Mouse (Mus musculus) lung, embryonic 16.5 days (tissue): Measurements from ENCODE around the gene Ppp1r10. TPM values are rescaled to one million over a fixed set of nuclear protein-coding genes. Genes with fewer than 3 reads are reported as not detected.

Source experiments
- ATAC-seq: fragments of 200-750 bp; cut with Nextera tagmentation; 2 replicates; pipeline ENCODE4 v1.8.0; 2017; ENCODE audit warnings: low read depth, mild to moderate bottlenecking, moderate library complexity
- H3K27ac ChIP-seq: fragments of 300-500 bp; sonication (generic); 2 replicates; pipeline ENCODE4 v1.5.1; 2014; ENCODE audit warnings: mild to moderate bottlenecking, control low read depth, low read length
- H3K27me3 ChIP-seq: fragments of 300-500 bp; sonication (generic); 2 replicates; pipeline ENCODE4 v1.6.1; 2014; ENCODE audit warnings: low read depth, low read length, mixed read lengths; ENCODE audit not compliant: control insufficient read depth, insufficient read depth
- H3K36me3 ChIP-seq: fragments of 300-500 bp; sonication (generic); 2 replicates; pipeline ENCODE4 v1.6.1; 2014; ENCODE audit warnings: low read length; ENCODE audit not compliant: control insufficient read depth, insufficient read depth
- H3K4me1 ChIP-seq: fragments of 300-500 bp; sonication (generic); replicated peaks from 2 replicates; pipeline ENCODE4 v1.6.1; 2014; ENCODE audit warnings: low read length, mixed read lengths; ENCODE audit not compliant: control insufficient read depth, insufficient read depth
- H3K4me2 ChIP-seq: fragments of 300-500 bp; sonication (generic); 2 replicates; pipeline ENCODE4 v1.6.1; 2014; ENCODE audit warnings: low read depth, low read length, control low read depth
- H3K4me3 ChIP-seq: fragments of 300-500 bp; sonication (generic); 2 replicates; pipeline ENCODE4 v1.5.1; 2014; ENCODE audit warnings: mild to moderate bottlenecking, low read length, control low read depth
- H3K9ac ChIP-seq: fragments of 300-500 bp; sonication (generic); 2 replicates; pipeline ENCODE4 v1.6.1; 2014; ENCODE audit warnings: low read length, control low read depth
- H3K9me3 ChIP-seq: fragments of 300-500 bp; sonication (generic); 2 replicates; pipeline ENCODE4 v1.6.1; 2016; ENCODE audit warnings: low read length; ENCODE audit not compliant: control insufficient read depth
- WGBS: fragments of 180-500 bp; shearing (Covaris S2); extraction: QIAGEN DNeasy Blood & Tissue Kit; methylation state at CpG from one replicate; pipeline ENCODE4 v1.1.7; 2014; 5-methylcytosine and 5-hydroxymethylcytosine counted together
- polyA plus RNA-seq: library from polyadenylated mRNA; unstranded; fragments of >200 nt; fragmentation: Nextera tagmentation; extraction: Ambion mirVana; gene quantifications from 2 replicates; pipeline ENCODE4 v1.2.1, GENCODE M21; 2015

Gene Ppp1r10
- polyA plus RNA-seq, 1 experiment from 2014 or later, result 40.5 TPM

DNA sequence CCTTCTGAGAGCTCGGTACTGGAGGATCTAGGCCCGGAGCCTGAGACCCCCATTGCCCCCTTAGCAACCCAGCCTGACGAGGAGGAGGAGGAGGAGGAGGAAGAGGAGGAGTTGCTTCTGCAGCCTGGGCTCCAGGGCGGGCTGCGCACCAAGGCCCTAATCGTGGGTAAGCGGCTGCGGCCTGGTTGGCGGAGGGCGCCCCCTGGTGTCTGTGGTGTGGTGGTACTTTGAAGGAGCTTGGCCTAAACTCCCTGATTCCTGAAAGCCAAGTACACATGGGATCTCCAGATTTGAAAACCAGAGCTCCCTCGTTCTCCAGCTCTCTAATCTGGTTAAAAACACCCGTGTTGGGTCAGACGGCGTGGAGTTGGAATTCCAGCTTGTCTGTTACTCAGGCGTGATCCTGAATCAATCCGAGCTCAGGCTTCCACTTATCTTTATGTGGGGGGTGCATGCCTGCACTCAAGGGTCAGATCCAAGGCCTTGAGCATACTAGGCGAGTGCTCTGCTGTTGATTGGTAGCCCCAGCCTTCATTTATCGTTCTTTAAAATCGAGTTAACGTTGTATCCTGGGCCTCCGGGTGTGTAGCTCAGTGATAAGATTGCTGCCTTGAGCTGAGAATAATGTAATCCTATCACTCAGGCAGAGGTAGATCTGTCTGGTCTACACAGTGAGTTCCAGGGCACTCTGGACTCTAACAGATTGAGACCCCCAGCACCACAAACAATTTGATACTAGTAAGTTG, 42.3 kb upstream of the Ppp1r10 start:
- WGBS, result 26% methylated on average over 21 of the region's 21 CpGs
- no peaks in the 10 kb centered on the region for H3K27me3 ChIP-seq
- peak; percentile 29; the same call in 1 of the 2 replicates for ATAC-seq
- peak overlapping the region; percentile 19; the same call in 1 of the 2 replicates for H3K9ac ChIP-seq
- H3K4me1 ChIP-seq, result peaks cover 20% of the 10 kb centered on the region
- no peak overlapping the region for H3K27ac ChIP-seq
- 0 out of 2 replicates have a peak, but pooled peaks cover 2% of the 10 kb centered on the region for H3K9me3 ChIP-seq
- peaks cover 20% of the 10 kb centered on the region for H3K36me3 ChIP-seq
- no peak overlapping the region for H3K4me3 ChIP-seq
- no peak overlapping the region; the same call in 1 of the 2 replicates for H3K4me2 ChIP-seq

DNA sequence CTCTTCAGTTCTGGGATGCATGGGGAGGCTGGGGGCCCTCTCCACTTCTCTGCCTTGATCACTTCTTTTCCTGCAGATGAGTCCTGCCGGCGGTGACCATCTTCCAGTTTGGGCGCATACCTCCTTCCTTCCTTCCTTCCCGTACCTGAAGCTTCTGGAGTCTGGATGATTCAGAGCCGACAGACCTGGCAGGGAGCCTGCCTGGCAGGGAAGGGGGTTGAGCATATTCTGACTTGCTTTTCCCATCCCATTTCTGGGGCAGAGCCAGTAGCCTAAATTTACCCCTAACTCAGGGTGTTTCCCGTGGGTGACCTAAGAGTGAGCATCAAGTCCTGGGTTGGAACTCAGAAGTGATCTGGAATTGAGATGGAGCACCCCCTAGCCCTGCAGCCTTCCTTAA, 41.5 kb upstream of the Ppp1r10 start:
- Histone ChIP-seq H3K9ac (no peak overlapping the region; the same call in 1 of the 2 replicates), H3K9me3 (0 out of 2 replicates have a peak, but pooled peaks cover 2% of the 10 kb centered on the region), H3K4me2 (no peak overlapping the region), H3K4me1 (peaks cover 13% of the 10 kb centered on the region), H3K27ac (no peak overlapping the region), H3K4me3 (no peak overlapping the region), H3K27me3 (no peaks in the 10 kb centered on the region), H3K36me3 (peaks cover 20% of the 10 kb centered on the region)
- WGBS, result 78% methylated on average over 6 of the region's 6 CpGs
- ATAC-seq, result no peak

DNA sequence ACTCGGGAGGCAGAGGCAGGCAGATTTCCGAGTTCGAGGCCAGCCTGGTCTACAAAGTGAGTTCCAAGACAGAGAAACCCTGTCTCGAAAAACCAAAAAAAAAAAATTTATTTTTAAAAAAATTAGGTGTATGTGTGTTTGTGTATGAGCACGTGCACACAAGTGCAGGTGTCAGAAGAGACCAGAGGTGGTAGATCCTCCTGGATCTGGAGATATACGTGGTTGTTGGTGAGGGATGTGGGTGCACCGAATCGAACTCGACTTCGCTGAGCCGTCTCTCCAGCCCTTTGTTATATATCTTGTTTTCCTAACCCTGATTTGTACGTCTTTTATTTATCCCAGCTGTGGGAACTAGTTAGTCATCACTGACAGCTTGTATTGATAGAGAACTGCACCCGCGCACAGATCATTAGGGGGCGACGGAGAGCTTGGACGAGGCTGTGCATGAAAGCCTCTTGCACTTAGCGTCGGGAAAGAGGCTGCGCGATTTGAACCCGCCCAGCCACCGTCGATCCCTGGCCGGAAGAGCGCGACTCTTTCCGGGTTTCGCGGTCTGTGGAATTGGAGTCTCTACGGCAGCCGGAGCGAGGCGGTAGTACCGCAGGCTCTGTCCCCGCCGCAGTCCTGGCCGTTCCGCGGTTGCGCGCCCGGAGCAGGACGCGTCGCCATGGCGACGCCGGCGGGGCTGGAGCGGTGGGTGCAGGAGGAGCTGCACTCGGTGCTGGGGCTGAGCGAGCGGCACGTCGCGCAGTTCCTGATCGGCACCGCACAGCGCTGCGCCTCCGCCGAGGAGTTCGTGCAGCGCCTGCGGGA, 36.8 kb upstream of the Ppp1r10 start, which contains the start of gene Dhx16:
Dhx16 (plus strand) TSS at position 575 of the 813 bp plus-strand sequence.
- Histone ChIP-seq H3K4me2 (peak within 1 kb of the TSS; percentile 78), H3K9ac (peak within 1 kb of the TSS; percentile 89), H3K27me3 (no peaks in the 10 kb centered on the region), H3K27ac (peak within 1 kb of the TSS; percentile 49; the same call in 1 of the 2 replicates), H3K4me3 (peak within 1 kb of the TSS; percentile 95), H3K9me3 (no peaks in the 10 kb centered on the region), H3K36me3 (peaks cover 36% of the 10 kb centered on the region), H3K4me1 (peaks cover 11% of the 10 kb centered on the region; the same call in 1 of the 2 replicates)
- 6% methylated on average over 62 of the region's 66 CpGs for WGBS
- peak; percentile 94 for ATAC-seq

DNA sequence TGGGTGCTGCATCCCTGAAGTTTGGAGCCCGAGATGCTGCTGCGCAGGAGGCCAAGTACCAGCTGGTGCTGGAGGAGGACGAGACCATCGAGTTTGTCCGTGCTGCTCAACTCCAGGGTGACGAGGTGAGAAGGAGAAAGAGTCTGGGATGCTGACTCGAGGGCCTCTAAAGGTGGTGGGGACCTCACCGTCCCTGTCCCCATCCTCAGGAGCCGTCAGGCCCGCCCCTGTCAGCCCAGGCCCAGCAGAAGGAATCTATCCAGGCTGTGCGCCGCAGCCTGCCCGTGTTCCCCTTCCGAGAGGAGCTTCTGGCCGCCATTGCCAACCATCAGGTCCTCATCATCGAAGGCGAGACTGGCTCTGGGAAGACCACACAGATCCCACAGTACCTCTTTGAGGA, 33.3 kb upstream of the Ppp1r10 start:
- WGBS, result 93% methylated on average over 17 of the region's 17 CpGs
- H3K27ac ChIP-seq, result no peak overlapping the region
- ATAC-seq, result no peak
- H3K9me3 ChIP-seq, result no peaks in the 10 kb centered on the region
- H3K36me3 ChIP-seq, result peaks cover 45% of the 10 kb centered on the region
- H3K9ac ChIP-seq, result no peak overlapping the region
- no peaks in the 10 kb centered on the region for H3K27me3 ChIP-seq
- peaks cover 11% of the 10 kb centered on the region; the same call in 1 of the 2 replicates for H3K4me1 ChIP-seq
- H3K4me2 ChIP-seq, result no peak overlapping the region
- no peak overlapping the region for H3K4me3 ChIP-seq

DNA sequence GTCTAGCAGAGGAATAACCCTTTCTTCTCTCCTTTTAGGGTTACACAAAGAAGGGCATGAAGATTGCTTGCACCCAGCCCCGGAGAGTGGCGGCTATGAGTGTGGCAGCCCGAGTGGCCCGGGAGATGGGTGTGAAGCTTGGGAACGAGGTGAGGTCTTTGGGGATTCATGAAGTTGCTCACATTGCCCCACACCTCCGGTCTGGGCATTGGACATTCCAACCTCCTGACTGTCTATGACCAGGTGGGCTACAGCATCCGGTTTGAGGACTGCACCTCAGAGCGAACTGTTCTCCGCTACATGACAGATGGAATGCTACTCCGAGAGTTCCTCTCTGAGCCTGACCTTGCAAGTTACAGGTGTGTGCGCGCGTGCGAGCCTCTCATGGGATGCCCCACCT, 32.5 kb upstream of the Ppp1r10 start:
- no peak overlapping the region for H3K4me2 ChIP-seq
- no peak overlapping the region for H3K27ac ChIP-seq
- no peak overlapping the region for H3K4me3 ChIP-seq
- no peak overlapping the region for H3K9ac ChIP-seq
- peaks cover 54% of the 10 kb centered on the region for H3K36me3 ChIP-seq
- no peaks in the 10 kb centered on the region for H3K9me3 ChIP-seq
- 96% methylated on average over 14 of the region's 14 CpGs for WGBS
- no peak for ATAC-seq
- H3K27me3 ChIP-seq, result no peaks in the 10 kb centered on the region
- peaks cover 11% of the 10 kb centered on the region; the same call in 1 of the 2 replicates for H3K4me1 ChIP-seq

DNA sequence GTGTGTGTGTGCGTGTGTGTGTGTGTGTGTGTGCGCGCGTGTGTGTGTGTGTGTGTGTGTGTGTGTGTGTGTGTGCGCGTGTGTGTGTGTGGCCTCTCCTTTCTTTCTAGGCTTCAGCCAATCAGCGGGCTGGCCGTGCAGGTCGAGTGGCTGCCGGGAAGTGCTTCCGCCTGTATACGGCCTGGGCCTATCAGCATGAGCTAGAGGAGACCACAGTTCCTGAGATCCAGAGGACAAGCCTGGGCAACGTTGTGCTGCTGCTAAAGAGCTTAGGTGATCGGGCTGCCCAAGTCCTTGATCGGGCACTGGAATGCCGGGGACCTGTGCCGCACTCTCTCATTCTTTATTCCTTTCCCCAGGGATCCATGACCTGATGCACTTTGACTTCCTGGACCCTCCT, 28.5 kb upstream of the Ppp1r10 start:
- Histone ChIP-seq H3K4me1 (no peaks in the 10 kb centered on the region), H3K4me2 (no peak overlapping the region), H3K27ac (no peak overlapping the region), H3K27me3 (no peaks in the 10 kb centered on the region), H3K9me3 (no peaks in the 10 kb centered on the region), H3K36me3 (peaks cover 75% of the 10 kb centered on the region), H3K4me3 (no peak overlapping the region), H3K9ac (no peak overlapping the region)
- 77% methylated on average over 10 of the region's 17 CpGs for WGBS
- no peak for ATAC-seq

DNA sequence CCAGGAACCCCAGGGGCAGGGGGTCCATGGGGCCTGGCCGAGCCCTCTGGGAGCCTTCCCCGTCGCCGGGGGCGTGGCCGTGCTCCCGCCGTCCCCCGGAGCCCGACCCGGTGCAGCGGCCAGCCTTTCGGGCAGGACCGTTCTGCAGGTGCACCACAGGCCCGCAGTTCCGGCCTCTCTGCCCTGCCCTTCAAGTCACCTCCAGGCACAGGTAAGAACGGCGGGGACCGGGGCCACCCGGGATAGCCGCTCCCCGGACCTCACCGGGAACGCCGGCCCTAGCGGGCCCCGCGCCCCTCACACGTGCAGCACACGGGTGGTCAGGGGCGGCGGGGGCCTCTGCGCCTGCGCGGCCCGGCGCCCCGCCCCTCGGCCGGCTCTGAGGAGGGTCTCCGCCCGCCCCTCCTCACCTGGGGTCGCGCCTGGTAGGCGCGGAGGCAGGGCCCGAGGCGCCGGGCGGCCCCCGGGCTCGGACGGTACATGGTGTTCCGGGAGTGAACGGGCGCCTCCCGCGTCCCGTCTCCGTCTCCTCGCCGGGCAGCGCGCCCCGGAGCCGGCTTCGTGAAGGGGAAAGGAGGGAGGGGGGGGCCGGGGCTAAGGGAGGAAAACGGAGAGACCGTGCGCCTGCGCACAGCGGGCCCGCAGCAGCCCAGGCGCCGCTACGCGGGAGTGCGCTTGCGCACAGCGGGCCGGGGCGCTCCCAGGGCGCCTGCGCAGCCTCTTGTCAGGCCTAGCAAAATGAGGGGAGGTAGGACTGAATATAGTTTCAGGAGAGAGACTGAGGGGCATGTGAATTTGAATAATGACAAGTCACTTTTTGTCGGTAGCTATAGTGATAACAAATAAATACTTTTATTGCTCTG, 19.2 kb upstream of the Ppp1r10 start, which contains the start of gene 2310061I04Rik:
2310061I04Rik (minus strand) TSS at position 651 of the 863 bp plus-strand sequence.
- no peaks in the 10 kb centered on the region for H3K27me3 ChIP-seq
- peak; percentile 95 for ATAC-seq
- peak within 1 kb of the TSS; percentile 83 for H3K27ac ChIP-seq
- peak within 1 kb of the TSS; percentile 87 for H3K4me3 ChIP-seq
- 1% methylated on average over 61 of the region's 86 CpGs for WGBS
- H3K4me2 ChIP-seq, result peak within 1 kb of the TSS; percentile 98
- H3K9me3 ChIP-seq, result no peaks in the 10 kb centered on the region
- peaks cover 6% of the 10 kb centered on the region; the same call in 1 of the 2 replicates for H3K4me1 ChIP-seq
- H3K36me3 ChIP-seq, result peaks cover 15% of the 10 kb centered on the region
- peak within 1 kb of the TSS; percentile 80 for H3K9ac ChIP-seq

DNA sequence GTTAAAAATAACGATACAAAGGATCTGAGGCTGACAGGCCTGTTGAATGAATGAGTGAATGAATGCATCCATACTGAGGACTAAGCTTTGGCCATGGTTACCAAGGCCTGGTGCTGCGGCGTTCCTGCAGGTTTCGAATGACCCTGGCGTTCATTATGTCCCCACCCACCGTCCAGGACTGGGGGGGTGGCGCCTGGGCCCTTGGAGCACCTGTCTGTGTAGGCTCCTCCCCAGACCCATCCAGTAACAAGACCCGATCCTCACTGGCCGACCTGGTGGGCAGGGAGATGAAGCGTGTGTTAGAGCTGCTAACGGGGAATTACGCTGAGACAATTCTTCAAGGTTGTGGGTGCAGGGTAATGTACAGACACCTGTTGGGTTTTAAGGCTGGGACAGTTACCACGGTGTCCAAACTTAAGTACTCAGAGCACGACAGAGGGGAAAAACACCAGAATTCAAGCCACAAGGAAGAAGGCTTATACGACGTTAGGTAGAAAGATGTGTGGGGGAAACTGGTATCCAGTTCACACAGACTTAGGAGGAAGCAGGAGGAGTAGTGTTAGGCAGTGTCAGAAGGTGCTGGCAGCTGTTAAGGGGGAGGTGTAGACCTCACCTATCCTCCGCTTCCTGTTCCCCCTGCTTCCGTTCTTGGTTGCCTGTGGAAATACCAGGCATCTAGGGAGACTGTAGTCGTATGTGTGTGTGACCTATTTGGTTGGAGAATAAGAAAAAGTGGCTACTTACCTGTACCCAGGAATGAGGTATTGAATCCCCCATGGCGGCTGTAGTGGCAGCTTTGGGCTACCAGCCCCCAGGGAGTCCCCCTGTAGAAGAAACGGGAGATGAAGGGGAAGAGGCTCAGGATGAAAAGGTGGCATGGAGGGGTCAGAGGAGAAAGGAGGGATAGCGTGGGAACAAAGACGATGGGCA, 18.3 kb upstream of the Ppp1r10 start:
- Histone ChIP-seq H3K9me3 (no peaks in the 10 kb centered on the region), H3K9ac (peak overlapping the region; percentile 80), H3K27ac (no peak overlapping the region), H3K4me1 (peaks cover 6% of the 10 kb centered on the region; the same call in 1 of the 2 replicates), H3K4me2 (peak overlapping the region; percentile 98), H3K36me3 (peaks cover 9% of the 10 kb centered on the region), H3K4me3 (peak overlapping the region; percentile 87), H3K27me3 (no peaks in the 10 kb centered on the region)
- peak; percentile 34 for ATAC-seq
- 39% methylated on average over 23 of the region's 23 CpGs for WGBS
